Mouse (Mus musculus) thymus, postnatal 14 days (tissue): ENCODE measurements at regions not wholly inside any gene's neighbourhood (a gene's known extent, or its start where the extent isn't known, plus 50 kb on each side); places are given as distances from the start of the nearest gene placed in this dataset.
A peak's percentile ranks its signal among the peaks of the same experiment; 100 is the strongest.

ENCODE experiments used
- DNase-seq: peaks from one replicate; pipeline ENCODE4 v3.0.0; 2021

GRCm38 (mm10) chr12:54577235-54577634, 79.1 kb downstream of the Sptssa start:
- DNase-seq: no peak

GRCm38 (mm10) chr12:54576821-54577220, 79.6 kb downstream of the Sptssa start:
- no peak for DNase-seq

- no peak for DNase-seq
Observed at GRCm38 (mm10) chr12:54572866-54573265, 83.5 kb downstream of the Sptssa start.

GRCm38 (mm10) chr12:54568078-54568931, 88.1 kb downstream of the Sptssa start:
- no peak for DNase-seq

- no peak for DNase-seq
Observed at GRCm38 (mm10) chr12:54567426-54567790, 89.0 kb downstream of the Sptssa start.

- DNase-seq: peak; percentile 11
Observed at GRCm38 (mm10) chr12:54566532-54567425, 89.6 kb downstream of the Sptssa start.

DNA sequence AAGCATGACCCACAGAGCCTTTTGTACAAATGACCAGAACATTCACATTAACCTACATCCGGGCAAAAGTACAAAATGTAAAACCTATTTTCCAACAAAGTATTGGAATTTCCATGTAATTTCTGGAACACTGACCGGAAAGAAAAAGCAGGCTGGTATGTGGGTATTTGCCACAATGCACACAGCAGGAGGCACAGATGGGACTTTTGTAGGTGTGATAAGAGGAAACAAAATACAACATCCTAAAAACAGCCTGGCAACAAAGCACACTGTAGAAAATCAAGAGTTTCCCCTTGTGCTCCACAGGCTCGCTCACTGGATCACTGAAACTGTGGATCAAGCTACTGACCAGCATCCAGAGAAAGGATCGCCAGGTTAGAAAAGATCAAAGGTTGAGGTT, 94.4 kb downstream of the Sptssa start:
- no peak for DNase-seq

DNA sequence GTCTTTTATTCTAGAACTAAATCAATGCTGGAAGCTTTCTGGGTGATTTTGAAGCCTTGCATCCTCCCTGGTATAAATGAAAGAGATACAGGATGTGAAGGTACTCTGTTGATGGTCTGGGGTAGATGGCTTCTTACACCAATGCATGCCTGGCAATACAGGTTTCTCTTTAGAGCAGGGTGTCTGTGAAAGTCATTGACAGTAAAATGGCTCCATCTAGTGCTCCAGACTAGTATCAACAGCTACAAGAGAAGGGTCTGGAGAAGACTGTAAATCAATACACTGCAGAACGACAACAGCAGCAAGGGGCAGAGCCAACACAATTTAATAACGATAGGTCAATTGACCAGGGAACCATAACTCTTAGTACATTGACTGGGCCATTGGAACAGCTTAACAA, 98.3 kb downstream of the Sptssa start:
- DNase-seq: peak; percentile 37

GRCm38 (mm10) chr12:54549659-54550058, 106.7 kb downstream of the Sptssa start:
- DNase-seq: no peak

DNA sequence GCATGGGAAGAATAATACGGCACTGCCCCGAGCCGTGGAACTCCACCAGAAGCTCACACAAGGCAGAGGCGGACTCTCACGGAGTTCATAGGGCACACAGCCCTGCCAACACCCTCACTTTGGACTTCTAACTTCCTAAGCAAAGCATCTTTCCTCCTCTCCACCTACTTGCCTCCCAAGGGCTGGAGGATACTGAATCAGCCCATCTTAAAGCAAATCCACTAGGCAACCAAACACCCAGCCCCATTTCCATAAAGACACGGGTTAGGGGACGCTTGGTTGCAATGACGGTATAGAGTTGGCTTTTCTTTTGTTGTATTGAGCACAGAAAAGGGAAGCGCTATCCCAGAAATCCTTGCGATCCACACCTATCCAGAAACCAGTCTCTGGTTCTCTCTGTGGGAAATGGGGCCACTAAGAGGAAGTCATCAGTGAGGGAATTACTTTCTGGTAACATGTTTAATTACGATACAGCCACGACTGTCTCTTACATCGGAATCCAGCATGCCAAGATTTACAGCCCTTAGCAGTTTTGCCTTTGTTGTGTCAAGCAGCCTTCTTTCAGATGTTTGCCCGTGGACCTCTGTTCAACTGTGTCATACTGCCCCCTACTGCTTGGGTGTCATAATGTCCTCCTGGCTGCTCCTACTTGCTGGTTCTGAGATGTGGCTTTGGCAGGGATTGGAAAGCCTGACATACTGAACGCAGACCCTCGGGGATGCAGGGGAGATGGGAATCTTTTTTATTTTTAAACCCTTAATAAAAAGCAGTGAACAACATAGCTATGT, 110.4 kb downstream of the Sptssa start:
- peak; percentile 69 for DNase-seq

GRCm38 (mm10) chr12:54538320-54538705, 118.1 kb downstream of the Sptssa start:
- DNase-seq: no peak

DNA sequence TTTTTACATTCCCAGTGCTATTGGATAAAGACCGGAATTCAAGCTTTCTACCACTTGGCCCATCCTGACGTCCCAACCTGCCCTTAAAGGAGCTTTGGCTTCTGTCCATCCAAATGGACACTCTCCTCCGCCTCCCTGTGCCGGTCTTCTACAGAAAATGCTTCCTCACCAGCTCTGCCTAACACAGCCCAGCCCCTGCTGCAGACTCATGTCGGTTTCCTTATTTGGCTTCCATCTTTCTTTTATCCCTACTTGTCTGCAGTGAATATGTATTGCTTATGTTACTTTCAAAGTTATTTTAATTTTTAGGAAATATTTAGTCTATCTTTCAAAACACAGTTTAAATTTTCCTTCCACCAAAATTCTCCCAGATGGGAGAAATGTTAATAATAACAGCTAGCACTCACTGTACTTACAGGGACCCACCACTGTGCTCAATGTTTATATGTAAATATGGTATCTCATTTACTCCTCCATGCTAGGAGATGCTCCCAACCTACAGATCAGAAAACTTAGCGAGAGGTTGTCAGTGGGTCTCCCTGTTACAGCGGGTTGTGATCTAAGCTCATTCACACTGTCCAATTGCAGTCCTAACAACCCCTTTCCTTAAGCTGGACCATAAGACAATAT, 118.6 kb downstream of the Sptssa start:
- no peak for DNase-seq

DNA sequence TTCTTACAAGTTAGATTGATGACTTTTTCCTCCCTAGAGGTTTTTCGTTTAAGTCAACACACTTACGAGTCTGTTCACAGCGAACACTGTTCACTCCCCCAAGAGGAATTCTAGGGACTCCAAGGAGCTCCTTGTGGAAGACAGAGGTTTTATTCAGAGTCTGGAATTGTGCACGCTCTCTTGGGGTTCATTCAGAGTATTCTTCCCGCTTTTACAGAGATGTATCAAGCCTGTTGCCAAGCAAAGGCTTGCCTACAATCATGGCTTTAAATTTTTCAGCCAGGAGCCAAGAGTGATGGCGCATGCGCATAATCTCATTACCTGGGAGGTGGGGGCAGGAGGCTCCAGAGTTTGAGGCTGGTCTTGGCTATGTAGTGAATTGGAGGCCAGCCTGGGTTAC, 119.4 kb downstream of the Sptssa start:
- DNase-seq: no peak

DNA sequence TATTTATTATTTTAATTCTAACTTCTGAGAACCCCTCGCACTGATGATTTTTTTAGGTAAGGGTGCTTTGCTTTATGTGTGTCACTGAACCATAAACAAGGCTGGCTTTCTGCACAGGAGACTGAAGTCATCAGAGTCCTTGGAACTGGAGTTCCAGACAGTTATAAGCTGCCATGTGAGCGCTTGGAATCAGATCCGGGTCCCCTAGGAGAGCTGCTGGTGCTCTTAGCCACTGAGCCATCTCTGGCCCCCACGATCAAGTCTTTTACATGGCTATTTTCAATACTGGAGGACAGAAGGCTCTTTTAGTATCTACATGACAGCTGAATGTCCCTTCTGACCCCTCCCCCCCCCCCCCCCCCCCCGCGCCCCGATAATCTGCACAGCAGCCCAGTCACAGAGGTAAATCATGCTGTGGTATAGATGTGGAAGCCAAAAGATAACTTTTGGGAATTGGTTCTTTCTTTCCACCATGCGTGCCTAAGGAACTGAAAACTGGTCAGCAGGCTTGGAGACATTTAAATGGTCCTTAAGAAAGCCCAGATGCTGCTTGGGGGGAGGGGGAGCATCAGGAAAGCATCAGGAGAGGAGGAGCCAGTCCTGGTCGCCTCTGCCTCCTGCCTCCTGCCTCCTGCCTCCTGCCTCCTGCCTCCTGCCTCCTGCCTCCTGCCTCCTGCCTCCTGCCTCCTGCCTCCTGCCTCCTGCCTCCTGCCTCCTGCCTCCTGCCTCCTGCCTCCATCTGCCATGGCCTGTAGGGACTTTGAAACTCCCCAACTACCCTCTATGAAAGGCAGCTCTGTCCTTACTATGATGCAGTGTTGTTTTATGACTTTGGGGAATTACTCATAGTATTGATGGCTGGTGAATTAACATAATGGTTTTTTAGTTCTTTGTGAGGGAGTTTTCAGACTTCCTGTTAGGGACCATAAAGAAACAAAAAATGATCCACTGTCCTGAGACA, 120.5 kb downstream of the Sptssa start:
- no peak for DNase-seq

GRCm38 (mm10) chr12:54534910-54535309, 121.5 kb downstream of the Sptssa start:
- DNase-seq: no peak

DNA sequence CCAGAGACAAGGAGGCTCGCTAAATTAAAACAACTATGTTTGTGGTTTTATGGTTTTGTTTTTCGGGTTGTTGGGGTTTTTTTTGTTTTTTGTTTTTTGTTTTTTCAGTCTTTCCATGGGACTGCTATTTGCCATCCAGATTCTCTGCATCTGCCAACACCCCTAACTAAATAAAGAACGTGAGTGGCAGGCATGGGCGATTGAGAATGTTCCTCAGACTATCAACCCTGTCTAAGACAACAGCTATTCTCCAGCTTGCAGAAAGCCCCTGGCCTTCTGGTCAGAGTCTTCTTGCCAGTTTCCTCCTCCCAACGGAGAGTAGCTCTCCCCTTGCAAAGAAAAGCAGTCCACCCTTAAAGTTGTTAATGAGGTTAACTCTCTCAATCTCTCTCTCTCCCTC, 123.2 kb downstream of the Sptssa start:
- no peak for DNase-seq

GRCm38 (mm10) chr12:54532062-54532461, 124.3 kb downstream of the Sptssa start:
- no peak for DNase-seq

DNA sequence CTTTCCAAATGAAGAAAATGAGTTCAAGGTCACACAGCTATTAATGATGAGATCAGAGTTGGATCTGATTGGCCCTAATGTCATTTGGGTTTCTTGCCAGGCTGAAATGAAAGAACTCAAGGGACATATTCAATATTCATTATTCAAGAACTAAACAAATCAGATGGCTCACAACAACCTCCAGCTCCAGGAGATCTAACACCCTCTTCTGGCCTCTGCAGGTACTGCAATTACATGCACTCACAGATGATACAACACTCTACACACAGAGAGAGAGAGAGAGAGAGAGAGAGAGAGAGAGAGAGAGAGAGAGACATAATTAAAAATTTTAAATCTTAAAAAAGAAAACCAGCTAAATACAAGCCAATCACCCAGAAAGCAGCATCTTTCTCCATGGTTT, 128.3 kb downstream of the Sptssa start:
- no peak for DNase-seq

DNA sequence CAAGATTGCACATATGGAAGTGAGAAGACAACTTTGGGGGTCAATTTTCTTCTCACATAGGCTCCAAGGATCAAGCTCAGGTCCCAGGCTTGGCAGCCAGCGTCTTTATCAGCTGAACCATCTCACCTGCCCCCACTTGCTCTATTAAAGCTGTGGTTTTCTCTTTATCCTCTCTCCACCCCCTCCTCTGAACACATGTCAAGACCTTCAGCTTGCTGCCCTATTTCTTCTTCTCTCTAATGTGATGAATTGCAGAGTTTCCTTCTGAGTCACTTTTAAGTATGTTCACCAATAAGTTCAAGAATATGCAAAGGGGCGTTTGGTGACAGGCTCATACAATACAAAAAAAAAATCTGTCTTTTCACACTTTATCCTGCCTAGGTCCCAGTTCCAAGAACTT, 128.8 kb downstream of the Sptssa start:
- DNase-seq: no peak

DNA sequence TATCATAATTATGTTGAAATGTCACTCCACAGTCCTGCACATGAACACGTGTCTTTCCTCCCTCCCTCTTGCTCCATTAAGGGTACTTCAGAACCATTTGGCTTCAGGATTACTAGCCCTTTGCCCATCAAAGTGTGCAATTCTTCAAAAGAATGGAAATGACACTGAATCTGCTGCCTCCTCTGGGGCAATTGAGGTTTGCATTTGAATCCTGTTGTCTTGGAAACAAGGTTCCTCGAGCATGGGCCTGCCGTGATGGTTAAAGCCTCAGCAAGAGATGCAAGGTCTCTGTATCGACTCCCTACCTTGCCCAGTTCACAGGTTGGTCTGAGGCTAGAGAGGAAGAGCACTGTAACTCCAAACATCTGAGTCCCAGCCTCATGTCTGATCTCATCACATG, 136.0 kb downstream of the Sptssa start:
- DNase-seq: no peak

DNA sequence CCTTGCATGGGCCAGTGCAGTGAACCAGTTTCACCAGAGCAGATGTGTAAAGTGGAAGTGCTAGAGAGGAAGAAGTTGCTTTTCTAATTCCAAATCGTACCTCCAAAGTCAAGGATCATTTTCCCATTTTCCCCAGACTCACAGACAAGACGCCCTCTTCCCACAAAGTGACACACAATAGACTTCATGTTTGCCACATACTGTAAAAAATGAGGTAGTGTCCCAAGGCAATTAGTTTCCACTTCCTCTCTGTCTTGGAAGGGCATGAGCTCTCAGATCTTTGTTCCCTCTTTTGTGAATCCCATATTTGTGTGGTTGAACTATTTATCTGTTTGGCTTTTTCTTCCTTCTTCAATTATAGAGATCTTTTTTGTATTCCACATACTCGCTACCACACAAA, 137.0 kb downstream of the Sptssa start:
- DNase-seq: no peak

- no peak for DNase-seq
Observed at GRCm38 (mm10) chr12:54517265-54517664, 139.1 kb downstream of the Sptssa start.
